Mouse (Mus musculus) frontal cortex, postnatal 25 days (tissue): ENCODE measurements at regions not wholly inside any gene's neighbourhood (a gene's known extent, or its start where the extent isn't known, plus 50 kb on each side); places are given as distances from the start of the nearest gene placed in this dataset.

ENCODE experiments used
- DNase-seq, 2 experiments: peaks; one replicate each; pipeline ENCODE4 v3.0.0; 2022; ENCODE audit warnings: low spot score in 2 of 2

GRCm38 (mm10) chr9:27556315-27557225 is 160.0 kb downstream of the Spata19 start:
- DNase-seq: no peak

- no peak for DNase-seq
These were observed 161.3 kb downstream of the Spata19 start for GRCm38 (mm10) chr9:27557886-27558285.

GRCm38 (mm10) chr9:27558286-27558685 is 161.7 kb downstream of the Spata19 start:
- no peak for DNase-seq

- DNase-seq: no peak
These were observed 171.9 kb downstream of the Spata19 start for GRCm38 (mm10) chr9:27568372-27569053.

GRCm38 (mm10) chr9:27569054-27569387 is 172.4 kb downstream of the Spata19 start:
- no peak for DNase-seq

- no peak for DNase-seq
These were observed 173.3 kb upstream of the Opcml start for GRCm38 (mm10) chr9:27617096-27617839.

- DNase-seq: no peak
These were observed 155.7 kb upstream of the Opcml start for GRCm38 (mm10) chr9:27634901-27635300.

GRCm38 (mm10) chr9:27640611-27641010 is 150.0 kb upstream of the Opcml start:
- DNase-seq: no peak

- no peak for DNase-seq
These were observed 147.3 kb upstream of the Opcml start for GRCm38 (mm10) chr9:27643312-27643711.

GRCm38 (mm10) chr9:27643916-27644315 is 146.7 kb upstream of the Opcml start:
- no peak for DNase-seq

GRCm38 (mm10) chr9:27645435-27645834 is 145.1 kb upstream of the Opcml start:
- DNase-seq: no peak

- DNase-seq: no peak
These were observed 144.5 kb upstream of the Opcml start for GRCm38 (mm10) chr9:27646100-27646499.

GRCm38 (mm10) chr9:27646956-27647355 is 143.6 kb upstream of the Opcml start:
- DNase-seq: no peak

GRCm38 (mm10) chr9:27658001-27658400 is 132.6 kb upstream of the Opcml start:
- no peak for DNase-seq

- no peak for DNase-seq
These were observed 128.9 kb upstream of the Opcml start for GRCm38 (mm10) chr9:27661431-27662300.

GRCm38 (mm10) chr9:27663230-27663629 is 127.3 kb upstream of the Opcml start:
- DNase-seq: no peak

GRCm38 (mm10) chr9:27665659-27666058 is 124.9 kb upstream of the Opcml start:
- DNase-seq: no peak

GRCm38 (mm10) chr9:27670032-27670740 is 120.4 kb upstream of the Opcml start:
- DNase-seq: no peak

- no peak for DNase-seq
These were observed 105.2 kb upstream of the Opcml start for GRCm38 (mm10) chr9:27685325-27685724.

- no peak for DNase-seq
These were observed 99.0 kb upstream of the Opcml start for GRCm38 (mm10) chr9:27691616-27692015.

- DNase-seq: no peak
These were observed 97.8 kb upstream of the Opcml start for GRCm38 (mm10) chr9:27692751-27693150.
